Mouse (Mus musculus) kidney, adult 2 months (tissue): ENCODE measurements at regions not wholly inside any gene's neighbourhood (a gene's known extent, or its start where the extent isn't known, plus 50 kb on each side); places are given as distances from the start of the nearest gene placed in this dataset.
A peak's percentile ranks its signal among the peaks of the same experiment; 100 is the strongest.

Source experiments
- DNase-seq: peaks from one replicate; pipeline ENCODE4 v3.0.0; 2021
- H3K27ac ChIP-seq: fragments of 200-500 bp; 2 replicates; pipeline ENCODE4 v1.5.1; 2012; ENCODE audit warnings: low read depth, low read length, control low read depth, inconsistent platforms; ENCODE audit not compliant: insufficient read depth
- H3K27me3 ChIP-seq: fragments of 200-500 bp; replicated peaks from 2 replicates; pipeline ENCODE4 v1.6.1; 2012; ENCODE audit warnings: mild to moderate bottlenecking, moderate library complexity, low read length, inconsistent platforms; ENCODE audit not compliant: control insufficient read depth, insufficient read depth
- H3K36me3 ChIP-seq: fragments of 200-500 bp; 2 replicates; pipeline ENCODE4 v1.6.1; 2012; ENCODE audit warnings: mild to moderate bottlenecking, moderate library complexity, low read length, inconsistent platforms; ENCODE audit not compliant: control insufficient read depth, insufficient read depth
- H3K4me1 ChIP-seq: fragments of 200-500 bp; 2 replicates; pipeline ENCODE4 v1.6.1; 2011; ENCODE audit warnings: low read length; ENCODE audit not compliant: control insufficient read depth, insufficient read depth
- H3K4me3 ChIP-seq: fragments of 200-500 bp; 2 replicates; pipeline ENCODE4 v1.5.1; 2011; ENCODE audit warnings: mild to moderate bottlenecking, low read depth, low read length, control low read depth; ENCODE audit not compliant: insufficient read depth
- CTCF ChIP-seq: fragments of 200-500 bp; conservative IDR thresholded peaks from 2 replicates; pipeline ENCODE4 v1.5.1; 2011; ENCODE audit warnings: low read depth, mild to moderate bottlenecking, control low read depth, low read length, moderate library complexity, mixed read lengths; ENCODE audit not compliant: insufficient read depth, insufficient read length
- POLR2A ChIP-seq: fragments of 200-500 bp; IDR thresholded peaks from one replicate; pipeline ENCODE4 v1.6.1; 2011; ENCODE audit warnings: low read depth, low read length, control low read depth
- WGBS: fragments of 180-500 bp; shearing (Covaris S2); methylation state at CpG from one replicate; pipeline ENCODE4 v1.1.7; 2018; 5-methylcytosine and 5-hydroxymethylcytosine counted together

GRCm38 (mm10) chr9:89487601-89488000 lies 135.3 kb downstream of the Minar1 start:
- Histone ChIP-seq H3K4me1 (no peaks in the 10 kb centered on the region), H3K27me3 (no peaks in the 10 kb centered on the region), H3K27ac (no peak overlapping the region), H3K4me3 (no peak overlapping the region), H3K36me3 (no peaks in the 10 kb centered on the region)
- WGBS, result 77% methylated on average over 4 of the region's 4 CpGs
- no peak for TF ChIP-seq POLR2A
- TF ChIP-seq CTCF, result no peak
- DNase-seq, result no peak

GRCm38 (mm10) chr9:89479406-89479805 lies 143.5 kb downstream of the Minar1 start:
- no peaks in the 10 kb centered on the region for H3K36me3 ChIP-seq
- no peak for DNase-seq
- no peak overlapping the region for H3K4me3 ChIP-seq
- no peaks in the 10 kb centered on the region for H3K4me1 ChIP-seq
- WGBS, result 70% methylated on average over 3 of the region's 3 CpGs
- H3K27me3 ChIP-seq, result no peaks in the 10 kb centered on the region
- TF ChIP-seq CTCF, result no peak
- no peak for TF ChIP-seq POLR2A
- H3K27ac ChIP-seq, result no peak overlapping the region

GRCm38 (mm10) chr9:89461190-89461589 lies 161.7 kb downstream of the Minar1 start:
- WGBS, result 31% methylated on average over 5 of the region's 5 CpGs
- H3K36me3 ChIP-seq, result no peaks in the 10 kb centered on the region
- no peaks in the 10 kb centered on the region for H3K27me3 ChIP-seq
- H3K27ac ChIP-seq, result no peak overlapping the region
- DNase-seq, result peak; percentile 36
- TF ChIP-seq POLR2A, result no peak
- peak; percentile 68 for TF ChIP-seq CTCF
- H3K4me3 ChIP-seq, result no peak overlapping the region
- H3K4me1 ChIP-seq, result no peaks in the 10 kb centered on the region

- no peak for DNase-seq
- Histone ChIP-seq H3K36me3 (no peaks in the 10 kb centered on the region), H3K4me1 (no peaks in the 10 kb centered on the region), H3K27me3 (no peaks in the 10 kb centered on the region), H3K27ac (no peak overlapping the region), H3K4me3 (no peak overlapping the region)
- no peak for TF ChIP-seq POLR2A
- TF ChIP-seq CTCF, result no peak
- 74% methylated on average over 3 of the region's 3 CpGs for WGBS
These were observed 166.3 kb downstream of the Minar1 start for GRCm38 (mm10) chr9:89456666-89457065.

GRCm38 (mm10) chr9:89449656-89450055 lies 173.3 kb downstream of the Minar1 start:
- no peak for DNase-seq
- TF ChIP-seq POLR2A, result no peak
- TF ChIP-seq CTCF, result no peak
- no peaks in the 10 kb centered on the region for H3K36me3 ChIP-seq
- WGBS, result 28% methylated on average over 6 of the region's 6 CpGs
- H3K4me3 ChIP-seq, result no peak overlapping the region
- no peaks in the 10 kb centered on the region for H3K27me3 ChIP-seq
- H3K4me1 ChIP-seq, result no peaks in the 10 kb centered on the region
- H3K27ac ChIP-seq, result no peak overlapping the region
